Mouse (Mus musculus) layer of hippocampus, postnatal 25 days (tissue): ENCODE measurements around the gene Ywhag. TPM values are rescaled to one million over a fixed set of nuclear protein-coding genes. Genes with fewer than 3 reads are reported as not detected.
A peak's percentile ranks its signal among the peaks of the same experiment; 100 is the strongest.

Experiments used
- DNase-seq, 2 experiments: peaks; one replicate each; pipeline ENCODE4 v3.0.0; 2022; ENCODE audit warnings: mixed read lengths in 2 of 2, low spot score in 1 of 2; ENCODE audit errors: extremely low spot score in 1 of 2
- total RNA-seq, 2 experiments: library from RNA; stranded (reverse); gene quantifications; 2 replicates each; pipeline ENCODE4 v1.2.3; 2021

Gene Ywhag
- total RNA-seq, result 1,000 to 10,000 TPM; 1,286 to 1,307 TPM

DNA sequence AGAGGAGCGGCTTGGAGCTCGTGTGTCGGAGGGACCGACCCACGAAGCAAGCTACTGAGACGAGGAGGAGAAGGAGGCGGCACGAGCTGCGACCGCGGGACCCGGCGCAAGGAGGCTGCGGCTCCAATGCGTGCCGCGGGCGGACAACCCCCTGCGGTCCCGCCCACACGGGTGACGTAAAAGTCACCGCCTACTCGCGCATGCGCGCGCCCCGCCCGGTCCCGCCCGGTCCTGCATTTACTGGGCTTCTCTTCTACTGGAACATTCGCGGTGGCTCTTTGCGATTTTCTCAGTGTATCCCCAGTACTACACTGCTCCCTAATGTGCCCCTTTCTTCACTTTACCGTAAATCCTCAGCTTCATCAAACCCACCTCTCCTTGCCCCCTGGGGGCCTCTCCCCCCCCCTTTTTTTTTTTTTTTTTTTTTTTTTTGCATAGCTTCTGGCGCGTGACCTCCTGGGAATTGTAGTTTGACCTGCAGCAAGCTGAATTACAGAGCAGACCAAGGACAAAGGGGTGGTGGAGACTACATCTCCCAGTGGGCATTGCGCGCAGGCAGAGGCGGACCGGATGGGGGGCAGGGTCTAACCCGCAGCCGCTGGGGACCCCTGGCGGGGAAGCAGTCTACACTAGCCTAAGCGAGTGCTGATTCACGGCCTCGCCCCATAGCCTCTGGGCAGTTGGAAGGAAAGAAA is at the start of gene Ywhag:
Gene Ywhag, minus strand, starts transcription at position 136 of the 695 bp plus-strand sequence.
- peak; percentile 97 to 99 for DNase-seq

DNA sequence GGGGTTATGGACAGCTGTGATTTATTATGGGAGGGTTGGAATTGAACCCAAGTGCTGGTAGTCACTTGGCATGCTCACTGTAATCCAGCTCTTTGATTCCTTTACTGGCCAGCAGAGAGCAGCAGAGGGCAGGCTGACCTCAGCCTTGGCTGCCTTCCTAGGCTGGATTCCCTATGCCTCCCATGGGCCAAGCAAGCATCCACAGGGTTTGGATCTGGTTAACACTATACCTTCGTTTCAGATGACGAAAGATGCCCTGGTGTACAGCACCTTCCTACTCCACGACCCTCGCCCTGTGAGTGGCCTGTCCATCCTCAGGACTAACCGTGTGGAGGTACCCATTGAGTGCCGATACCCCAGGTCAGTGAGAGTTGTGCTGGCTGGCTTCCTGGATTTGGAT is 48.0 kb upstream of the Ywhag start:
- peak in 1 of 2 experiments; percentile 51 for DNase-seq

DNA sequence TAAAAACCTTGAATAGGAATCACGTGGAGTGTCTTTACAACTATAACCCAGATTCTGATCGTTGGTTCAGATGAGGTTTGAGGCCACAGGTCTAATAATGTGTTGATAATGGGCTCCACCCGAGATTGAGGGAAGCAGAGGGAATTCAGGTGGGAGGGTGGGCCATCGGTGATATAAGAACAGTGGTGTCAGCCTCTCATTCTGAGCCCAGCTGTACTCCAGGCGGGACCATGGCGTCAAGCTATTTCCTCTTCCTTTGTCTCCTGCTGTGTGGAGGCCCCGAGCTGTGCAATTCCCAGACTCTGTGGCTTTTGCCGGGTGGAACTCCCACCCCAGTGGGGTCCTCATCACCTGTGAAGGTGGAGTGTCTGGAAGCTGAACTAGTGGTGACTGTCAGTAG is 45.5 kb upstream of the Ywhag start, which contains the start of gene Zp3:
Gene Zp3, plus strand, starts transcription at position 196 of the 400 bp plus-strand sequence.
- DNase-seq, result no peak

DNA sequence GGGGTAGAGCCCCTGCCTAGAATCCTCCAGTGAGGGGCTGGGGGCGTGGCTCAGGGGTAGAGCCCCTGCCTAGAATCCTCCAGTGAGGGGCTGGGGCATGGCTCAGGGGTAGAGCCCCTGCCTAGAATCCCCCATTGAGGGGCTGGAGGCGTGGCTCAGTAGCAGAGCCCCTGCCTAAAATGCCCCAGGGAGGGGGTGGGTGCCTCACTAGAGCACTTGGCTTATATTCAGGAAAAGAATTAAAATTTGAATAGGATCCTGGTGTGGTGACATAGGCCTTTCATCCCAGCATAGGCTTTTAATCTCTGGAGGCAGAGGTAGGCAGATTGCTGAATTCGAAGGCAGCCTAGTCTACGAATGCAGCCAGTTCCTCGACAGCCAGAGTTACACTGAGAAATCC is 45.0 kb upstream of the Ywhag start:
- no peak for DNase-seq

DNA sequence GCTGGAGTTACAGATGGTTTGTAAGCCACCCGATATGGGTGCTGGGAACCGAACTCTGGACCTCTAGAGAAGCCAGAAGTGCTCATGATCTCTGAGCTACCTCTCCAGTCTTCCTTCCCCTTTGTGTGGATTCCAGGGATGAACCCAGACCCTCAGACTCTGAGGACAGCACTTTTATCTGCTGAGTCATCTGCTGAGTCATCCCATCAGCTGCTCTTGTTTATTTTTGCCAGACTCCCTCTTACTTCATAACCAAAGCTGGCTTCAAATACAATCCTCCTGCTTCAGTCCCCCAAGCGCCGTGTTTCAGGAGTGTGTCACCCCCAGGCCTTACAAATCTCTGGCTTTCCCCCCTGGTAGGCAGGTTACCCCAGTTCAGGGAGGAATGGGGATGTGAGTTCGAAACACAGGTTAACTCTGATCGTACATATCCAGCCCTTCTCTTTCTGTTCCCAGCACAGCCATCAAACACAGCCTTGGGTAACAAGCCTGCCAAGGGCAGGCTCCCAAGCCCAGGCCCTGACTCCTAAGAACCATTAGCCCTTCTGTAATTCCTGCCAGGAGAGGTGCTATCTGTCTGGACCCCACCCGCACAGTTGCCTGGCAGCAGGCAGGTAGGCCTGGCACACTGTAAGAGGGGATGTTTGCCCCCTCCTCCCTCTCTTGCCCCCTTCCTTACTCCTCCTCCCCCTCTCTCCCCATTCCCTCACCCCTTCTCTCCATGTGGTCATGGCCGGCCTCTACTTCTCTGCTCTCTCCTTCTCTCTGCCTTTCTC is 41.7 kb upstream of the Ywhag start:
- DNase-seq, result no peak

DNA sequence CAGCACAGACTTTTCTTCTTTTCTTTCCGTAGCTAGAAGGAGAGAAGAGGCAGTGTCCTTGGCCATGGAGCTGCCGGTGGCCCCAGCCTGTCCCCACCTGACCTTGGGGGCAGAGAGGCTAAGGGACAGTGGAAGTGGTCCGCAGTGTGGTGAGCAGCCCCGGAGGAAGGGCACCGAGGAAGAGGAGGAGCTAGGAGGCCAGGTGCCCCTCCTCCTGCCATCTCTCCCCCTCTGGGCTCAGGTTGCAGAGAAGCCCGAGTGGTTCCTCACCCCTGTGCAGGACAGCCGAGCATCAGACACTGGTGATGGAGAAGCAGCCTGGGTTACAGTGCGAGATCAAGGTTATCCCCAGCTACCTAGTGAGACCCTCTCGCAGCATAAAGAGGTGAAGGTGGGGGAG is 39.9 kb upstream of the Ywhag start, which contains the start of gene Ssc4d:
Gene Ssc4d, minus strand, starts transcription at position 167 of the 400 bp plus-strand sequence.
- DNase-seq, result no peak

DNA sequence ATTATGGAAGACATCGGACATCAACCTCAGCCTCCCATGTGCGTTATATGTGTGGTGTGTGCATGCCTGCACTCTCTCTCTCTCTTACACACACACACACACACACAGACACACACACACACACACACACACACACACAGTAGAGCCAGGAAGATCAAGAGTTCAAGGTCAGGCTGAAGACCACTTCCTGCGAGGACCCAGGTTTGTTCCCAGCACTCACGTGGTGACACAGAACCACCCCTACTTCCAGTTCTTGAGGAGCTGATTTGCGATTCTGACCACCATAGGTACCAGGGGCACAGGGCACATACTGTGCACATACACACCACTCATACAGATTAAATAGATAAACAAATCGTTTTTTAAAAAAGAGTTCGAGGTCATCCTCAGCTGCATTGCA is 37.5 kb upstream of the Ywhag start:
- DNase-seq, result no peak

DNA sequence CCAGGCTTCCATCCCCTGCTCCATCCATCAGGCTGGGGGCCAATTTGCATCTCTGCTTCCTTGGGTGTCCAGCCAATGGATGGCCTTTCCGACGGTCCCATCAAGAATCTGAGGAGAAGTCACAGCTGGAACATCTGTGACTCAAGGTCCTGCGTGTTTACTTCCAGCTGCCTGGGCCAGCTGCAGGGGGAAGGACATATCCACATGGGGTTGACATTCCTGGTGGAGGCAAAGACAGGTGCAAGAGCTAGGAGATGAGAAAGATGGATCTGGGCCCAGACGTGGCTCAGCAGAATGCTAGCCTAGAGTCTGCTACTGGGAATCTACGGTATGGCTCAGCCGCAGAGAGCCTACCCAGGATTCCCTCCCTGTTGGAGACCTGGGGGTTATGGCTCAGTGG is 35.8 kb upstream of the Ywhag start:
- no peak for DNase-seq

DNA sequence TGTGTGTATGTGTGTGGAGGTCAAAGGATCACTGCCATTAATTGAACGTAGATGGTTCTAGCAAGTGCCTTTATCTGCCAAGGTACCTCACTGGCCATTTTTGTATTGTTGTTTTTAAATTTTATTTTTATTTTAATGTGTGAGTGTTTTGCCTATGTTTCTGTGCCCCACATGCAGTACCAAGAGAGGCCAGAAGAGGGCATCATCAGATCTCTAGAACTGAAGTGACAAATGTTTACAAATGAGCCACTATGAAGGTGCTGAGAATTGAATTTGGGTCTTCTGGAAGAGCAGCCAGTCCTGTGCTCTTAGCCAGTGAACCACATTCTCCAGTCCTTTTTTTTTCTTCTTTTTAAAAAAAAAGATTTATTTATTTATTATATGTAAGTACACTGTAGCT is 34.4 kb upstream of the Ywhag start:
- DNase-seq, result peak in 1 of 2 experiments; percentile 71

DNA sequence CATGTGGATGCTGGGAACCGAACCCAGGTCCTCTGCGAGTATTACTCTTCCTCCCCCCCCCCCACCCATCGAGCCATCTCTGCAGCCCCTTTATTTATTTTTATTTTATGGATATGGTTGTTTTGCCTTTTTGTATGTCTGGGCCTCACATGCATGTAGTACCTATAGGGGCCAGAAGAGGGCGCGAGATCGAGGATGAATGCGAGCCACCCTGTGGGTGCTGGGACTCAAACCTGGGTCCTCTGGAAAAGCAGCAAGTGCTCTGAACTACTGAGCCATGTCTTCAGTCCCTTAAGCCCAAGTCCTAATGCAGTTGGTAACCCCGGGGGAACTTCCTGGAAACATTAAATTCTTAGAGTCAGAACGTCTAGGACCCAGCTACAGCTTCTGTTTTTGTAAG is 32.5 kb upstream of the Ywhag start:
- peak in 1 of 2 experiments; percentile 21 for DNase-seq

DNA sequence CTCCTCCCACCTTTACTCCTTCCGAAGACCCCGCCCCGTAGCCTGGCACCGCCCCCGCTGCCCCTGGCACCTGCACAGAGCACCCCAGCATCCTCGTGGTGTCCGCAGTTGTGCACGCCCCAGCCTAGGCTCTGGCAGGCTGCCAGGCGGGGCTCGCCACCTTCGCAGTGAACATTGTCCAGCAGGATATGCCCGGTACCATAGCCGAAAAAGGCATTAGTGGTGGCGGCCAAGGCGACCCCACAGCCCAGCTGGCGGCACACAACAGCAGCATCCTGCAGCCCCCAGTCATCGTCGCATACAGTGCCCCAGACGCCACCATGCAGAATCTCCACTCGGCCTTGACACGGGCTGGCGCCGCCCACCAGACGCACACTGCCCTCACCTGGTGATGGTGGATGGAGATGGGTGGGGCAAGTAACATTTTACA is 31.1 kb upstream of the Ywhag start:
- DNase-seq, result no peak

DNA sequence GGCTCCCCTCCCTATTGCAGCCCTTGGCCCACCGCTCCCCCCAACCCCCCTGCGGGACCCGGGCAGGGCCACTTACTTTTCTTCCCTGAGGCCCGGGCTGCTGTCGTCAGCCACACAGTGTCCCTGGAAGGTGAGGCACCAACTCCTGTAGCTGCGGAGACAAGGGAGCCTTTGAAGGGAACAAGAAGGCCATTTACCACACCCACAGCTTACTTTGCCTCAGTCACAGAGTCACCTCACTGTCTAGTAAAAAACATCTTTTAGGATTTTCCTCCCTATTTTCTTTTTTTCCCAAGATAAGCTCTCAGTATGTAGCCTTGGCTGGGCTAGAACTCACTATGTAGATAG is 28.8 kb upstream of the Ywhag start:
- DNase-seq, result no peak

DNA sequence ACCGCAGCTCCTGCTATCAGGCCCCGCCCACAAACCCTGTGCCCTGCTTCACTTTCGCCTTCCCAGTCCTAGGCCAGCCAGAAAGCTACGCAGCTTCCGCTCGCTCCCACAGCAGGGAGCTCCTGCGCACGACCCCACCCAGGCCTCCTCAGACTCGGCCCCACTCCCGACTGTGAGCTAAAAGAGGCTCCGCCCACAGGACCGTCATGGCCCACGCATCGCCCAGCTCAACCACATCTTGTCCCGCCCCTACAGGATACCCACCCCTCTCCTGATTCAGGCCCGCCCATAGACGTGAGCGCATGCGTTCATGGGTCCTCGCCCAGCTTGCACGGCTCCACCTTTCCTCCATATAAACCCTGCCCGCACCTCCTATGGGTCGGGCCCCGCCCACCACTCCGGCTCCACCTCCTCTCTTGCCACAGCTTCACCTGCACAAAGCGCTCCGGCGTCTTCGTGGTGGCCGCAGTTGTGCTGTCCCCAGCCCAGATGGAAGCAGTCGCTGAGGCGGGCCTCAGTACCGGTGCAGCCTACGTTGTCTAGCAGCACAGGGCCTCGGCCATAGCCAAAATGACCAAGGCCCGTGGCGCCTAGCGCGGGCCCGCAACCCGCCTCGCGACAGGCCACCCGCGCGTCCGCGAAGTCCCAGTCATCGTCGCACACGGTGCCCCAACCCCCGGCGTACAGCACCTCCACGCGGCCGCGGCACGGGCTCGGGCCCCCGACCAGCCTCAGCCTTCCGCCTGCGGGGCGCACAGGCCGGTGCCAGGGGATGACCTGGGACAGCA is 28.3 kb upstream of the Ywhag start:
- peak; percentile 84 to 85 for DNase-seq

DNA sequence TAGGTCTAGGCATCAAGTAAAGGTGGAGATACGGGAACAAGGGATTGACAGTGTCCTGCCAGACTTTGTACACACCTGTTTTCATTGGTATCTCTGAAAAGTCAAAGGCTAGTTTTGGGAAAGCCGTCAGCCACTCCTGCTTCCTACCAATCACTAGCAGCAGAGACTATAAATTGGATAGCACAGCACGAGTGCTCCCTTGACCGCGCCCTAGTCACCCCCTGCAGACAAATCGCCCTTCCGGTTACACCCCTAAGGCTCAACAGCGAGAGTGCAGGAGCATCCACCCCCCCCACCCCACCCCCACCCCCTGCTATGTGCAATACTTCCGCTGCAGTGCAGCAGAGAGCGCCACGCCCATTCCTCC is 27.7 kb upstream of the Ywhag start:
- no peak for DNase-seq

DNA sequence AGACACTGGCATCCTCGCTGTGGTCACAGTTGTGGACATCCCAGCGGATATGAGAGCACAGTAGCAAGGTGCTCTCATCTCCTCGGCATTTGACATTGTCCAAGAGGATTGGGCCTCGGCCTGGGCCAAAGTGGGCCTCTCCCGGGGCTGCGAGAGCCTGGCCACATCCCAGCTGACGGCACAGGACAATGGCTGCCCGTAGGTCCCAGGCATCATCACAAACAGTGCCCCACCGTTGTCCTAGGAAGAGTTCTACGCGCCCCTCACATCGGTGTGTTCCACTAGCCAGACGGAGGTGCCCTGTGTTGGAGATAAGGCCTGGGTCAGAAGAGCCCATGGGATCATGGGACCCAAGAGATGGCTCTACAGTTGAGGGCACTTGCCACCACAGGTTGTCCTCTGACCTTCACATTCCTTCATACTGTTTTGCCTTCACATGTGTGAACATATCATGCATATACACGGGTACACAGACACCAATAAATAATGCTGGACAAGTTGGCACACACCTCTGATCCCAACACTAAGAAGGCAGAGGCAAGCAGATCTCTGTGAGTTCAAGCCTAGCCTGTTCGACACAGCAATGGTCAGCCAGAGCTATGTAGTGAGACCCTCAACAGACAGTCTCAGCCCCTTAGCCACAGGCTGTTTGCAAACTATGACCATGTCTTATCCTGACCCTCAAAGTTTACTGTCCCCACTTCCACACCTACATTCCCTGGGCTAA is 26.7 kb upstream of the Ywhag start:
- no peak for DNase-seq

DNA sequence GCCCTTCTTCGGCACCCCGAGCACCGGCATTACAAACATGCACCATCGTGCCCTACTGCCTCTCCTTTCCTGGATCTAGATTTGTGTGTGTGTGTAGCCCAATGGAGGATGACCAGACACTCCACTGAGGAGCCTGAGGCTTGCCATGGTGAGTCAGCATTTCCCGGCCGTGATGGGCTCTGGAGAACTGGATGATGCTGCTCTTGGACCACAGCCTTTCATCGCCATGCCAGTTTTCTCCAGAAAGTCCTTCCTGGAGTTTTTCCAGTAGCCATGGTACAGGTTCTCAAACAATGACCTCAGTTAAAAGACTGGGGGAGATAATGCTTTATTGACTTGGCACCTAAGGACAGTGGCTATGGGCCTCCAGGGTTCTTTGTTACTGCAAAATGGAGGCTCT is 25.5 kb upstream of the Ywhag start:
- DNase-seq, result no peak

DNA sequence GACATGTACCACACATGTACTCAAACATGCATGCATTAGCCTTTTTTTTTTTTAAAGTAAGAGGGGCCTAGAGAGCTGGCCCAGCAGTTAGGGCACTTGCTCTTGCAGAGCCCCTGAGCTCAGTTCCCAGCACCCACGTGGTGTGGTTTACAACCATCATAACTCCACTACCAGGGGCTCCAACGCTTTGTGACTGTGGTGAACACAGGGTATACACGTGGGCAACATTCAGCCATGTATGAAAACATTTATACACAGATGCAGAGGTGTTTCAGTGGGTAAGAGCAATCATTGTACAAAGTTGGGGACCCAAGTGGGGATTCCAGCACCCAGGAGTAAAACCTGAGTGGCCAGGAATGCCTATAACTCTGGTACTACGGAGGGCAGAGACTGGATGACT is 24.0 kb upstream of the Ywhag start:
- no peak for DNase-seq

DNA sequence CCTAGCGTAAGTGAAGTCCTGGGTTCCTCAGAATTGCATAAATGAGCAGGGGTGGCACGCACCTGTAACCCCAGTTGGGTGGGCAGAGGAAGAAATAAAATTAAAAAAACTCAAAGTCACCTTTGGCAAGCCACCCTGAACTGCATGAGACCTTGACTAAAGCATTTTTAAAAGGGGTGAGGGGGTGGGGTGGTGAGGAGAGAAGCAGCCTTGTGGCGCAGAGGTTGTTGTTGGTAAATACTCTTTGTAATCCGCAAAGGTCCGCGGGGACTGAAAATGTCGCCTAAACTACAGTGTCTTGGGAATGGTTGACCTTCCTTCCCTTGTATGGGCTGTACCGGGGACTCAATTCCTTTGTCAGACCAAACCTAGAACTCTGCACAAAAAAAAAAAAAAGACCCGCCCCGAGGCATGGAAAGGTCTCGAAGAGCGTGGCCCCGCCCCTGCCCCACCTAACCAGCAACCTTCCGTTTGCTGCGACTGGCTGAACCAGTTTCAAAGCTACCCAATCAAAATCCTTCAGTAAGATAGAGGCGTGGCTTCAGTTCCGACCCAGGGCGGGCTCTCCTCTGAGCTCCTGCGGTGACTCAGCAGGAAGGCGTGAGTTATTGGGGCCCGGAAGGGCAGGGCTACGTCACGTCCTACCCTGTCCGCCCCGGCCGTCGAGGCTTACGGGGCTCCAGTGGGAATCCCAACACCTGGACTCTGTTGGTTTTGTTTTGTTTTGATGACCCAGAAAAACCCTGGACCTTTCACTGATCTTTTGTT is 23.0 kb upstream of the Ywhag start:
- peak; percentile 67 to 70 for DNase-seq

DNA sequence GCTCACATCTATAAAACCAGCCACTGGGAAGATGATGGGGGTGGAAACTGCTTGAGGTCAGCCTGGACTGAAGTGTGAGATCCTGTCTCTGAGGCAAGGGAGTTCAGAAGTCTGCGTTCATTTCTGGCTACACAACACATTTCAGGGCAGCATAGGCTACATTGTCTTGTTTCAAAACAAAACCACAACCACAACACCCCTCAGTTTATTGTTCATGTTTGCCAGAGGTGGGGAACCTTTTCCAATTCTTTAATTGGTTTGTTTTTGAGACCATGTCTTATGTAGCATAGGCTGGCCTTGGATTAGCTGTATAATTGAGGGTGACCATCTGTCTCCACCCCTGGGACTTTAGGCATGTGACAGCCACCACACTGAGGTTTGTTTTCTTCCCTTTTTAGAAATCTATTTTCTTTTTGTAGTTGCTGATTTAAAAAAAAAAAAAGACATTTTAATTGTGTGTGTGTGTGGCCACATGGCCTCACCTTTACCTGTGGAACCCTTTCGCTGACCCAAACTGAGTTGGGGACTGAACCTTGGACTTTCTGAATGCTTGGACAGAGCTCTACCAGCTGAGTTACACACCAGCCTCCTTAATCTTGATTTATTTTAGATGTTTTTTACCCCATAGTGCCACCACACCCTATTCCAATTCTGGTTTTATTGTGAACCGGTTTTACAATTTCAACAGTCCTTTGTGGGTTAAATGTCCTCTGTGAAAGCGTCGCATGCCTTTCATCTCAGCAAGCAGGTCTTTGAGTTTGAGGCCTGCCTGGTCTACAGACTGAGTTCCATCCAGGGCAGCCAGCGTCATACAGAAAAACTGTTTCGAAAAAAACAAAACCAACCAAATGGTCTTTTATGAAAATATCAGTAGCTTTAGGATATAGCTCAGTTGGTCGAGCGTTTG is 22.1 kb upstream of the Ywhag start:
- no peak for DNase-seq
